Mouse (Mus musculus) megakaryocyte, adult 5-6 weeks (primary cell): ENCODE data around the gene Sema3f. TPM values are rescaled to one million over a fixed set of nuclear protein-coding genes. Genes with fewer than 3 reads are reported as not detected.
A peak's percentile ranks its signal among the peaks of the same experiment; 100 is the strongest.

Experiments used
- ATAC-seq: 2 replicates; pipeline ENCODE4 v1.8.0; 2016; ENCODE audit warnings: mild to moderate bottlenecking, inconsistent platforms; ENCODE audit not compliant: poor library complexity, severe bottlenecking
- total RNA-seq, 2 experiments: library from RNA; stranded (forward) in 1 of 2; stranded (reverse) in 1 of 2; fragments of 153-499, 151-499 nt in 1 of 2; fragments of 221-1000, 200-1000 nt in 1 of 2; gene quantifications; 2 replicates each; pipeline versions ENCODE4 v1.2.3 to v1.2.4; 2015 to 2017

Sema3f gene
- total RNA-seq, 2 experiments from 2014 or later, result not detected

DNA sequence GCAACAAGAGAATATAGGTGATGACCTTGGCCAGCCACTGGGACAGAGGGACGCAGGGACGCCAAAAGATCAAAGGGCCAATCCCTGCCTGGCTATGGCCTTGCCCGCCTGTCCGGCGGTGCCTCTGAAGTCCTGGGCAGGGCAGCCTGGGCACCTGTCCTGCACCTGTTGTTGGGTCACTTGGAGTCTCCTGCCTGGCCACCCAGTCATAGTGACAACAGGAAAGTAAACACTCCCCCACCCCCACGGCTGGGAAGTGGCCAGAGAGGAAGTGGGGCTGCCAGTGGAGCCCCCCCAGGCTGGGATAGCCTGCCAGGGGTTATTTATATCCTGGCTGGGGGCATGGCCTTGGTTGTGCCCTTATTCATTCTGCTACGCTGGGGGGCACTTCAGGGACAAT lies 15.6 kb downstream of the Sema3f start:
- no peak for ATAC-seq

GRCm38 (mm10) chr9:107693433-107693987 lies 16.8 kb downstream of the Sema3f start:
- no peak for ATAC-seq

DNA sequence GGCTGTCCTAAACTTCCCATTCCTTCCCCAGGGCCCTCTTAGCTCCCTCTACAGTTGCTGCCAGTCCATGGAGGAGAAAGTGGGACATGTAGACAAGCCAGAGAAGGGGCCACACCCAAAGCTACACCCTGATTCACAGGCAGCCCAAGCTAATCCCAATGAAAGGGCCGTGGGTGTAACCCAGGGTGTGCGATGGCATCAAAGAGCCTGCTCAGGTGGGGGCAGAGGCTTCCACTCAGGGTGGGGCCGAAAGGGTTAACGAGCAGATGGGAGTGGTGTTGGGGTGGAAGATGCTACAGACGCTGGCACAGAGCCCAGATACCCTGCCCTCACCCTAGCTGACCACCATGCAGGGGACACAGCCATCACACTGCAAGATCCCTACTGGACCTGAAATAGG lies 17.5 kb downstream of the Sema3f start:
- ATAC-seq, result no peak

DNA sequence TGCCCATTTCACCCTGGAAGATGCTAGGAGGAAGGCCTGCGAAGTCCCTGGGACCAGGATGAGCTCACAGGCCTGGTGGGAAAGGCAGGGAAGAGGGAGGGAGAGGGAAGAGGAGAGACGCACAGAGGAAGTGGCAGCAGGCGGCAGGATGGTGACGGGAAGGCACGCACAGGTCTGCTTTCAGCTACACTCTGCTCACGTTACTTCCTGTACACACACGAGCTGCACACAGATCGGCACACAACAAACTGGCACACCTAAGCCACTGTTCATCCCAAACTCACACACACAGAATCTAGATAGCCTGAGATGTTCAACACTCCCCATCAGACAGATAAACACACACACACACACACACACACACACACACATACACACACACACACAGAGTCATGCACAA lies 19.9 kb downstream of the Sema3f start:
- ATAC-seq, result no peak

GRCm38 (mm10) chr9:107688939-107689338 lies 21.3 kb downstream of the Sema3f start:
- ATAC-seq, result no peak

DNA sequence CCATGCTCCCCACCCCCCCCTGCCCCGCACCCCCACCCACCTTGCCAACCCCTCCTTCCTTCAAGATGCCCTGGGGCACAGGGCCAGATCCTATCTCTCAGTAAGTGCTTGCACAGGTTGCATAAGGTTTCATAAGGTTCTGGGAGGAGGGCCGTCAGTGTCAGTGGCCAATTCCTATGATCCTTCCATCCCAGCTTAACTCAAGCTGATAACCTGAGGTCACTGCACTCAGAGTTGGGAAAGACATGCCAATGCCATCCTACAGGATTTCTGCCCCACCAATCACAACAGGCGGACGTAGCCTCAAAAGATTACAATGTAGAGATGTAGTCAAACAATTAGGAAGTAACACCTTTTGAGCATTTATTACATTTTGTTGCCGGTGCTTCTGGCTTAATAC lies 21.9 kb downstream of the Sema3f start:
- no peak for ATAC-seq

GRCm38 (mm10) chr9:107685231-107685981 lies 24.9 kb downstream of the Sema3f start:
- ATAC-seq, result peak; percentile 30; the same call in 1 of the 2 replicates

- ATAC-seq, result no peak
These were observed 27.9 kb downstream of the Sema3f start for GRCm38 (mm10) chr9:107682405-107682804.

DNA sequence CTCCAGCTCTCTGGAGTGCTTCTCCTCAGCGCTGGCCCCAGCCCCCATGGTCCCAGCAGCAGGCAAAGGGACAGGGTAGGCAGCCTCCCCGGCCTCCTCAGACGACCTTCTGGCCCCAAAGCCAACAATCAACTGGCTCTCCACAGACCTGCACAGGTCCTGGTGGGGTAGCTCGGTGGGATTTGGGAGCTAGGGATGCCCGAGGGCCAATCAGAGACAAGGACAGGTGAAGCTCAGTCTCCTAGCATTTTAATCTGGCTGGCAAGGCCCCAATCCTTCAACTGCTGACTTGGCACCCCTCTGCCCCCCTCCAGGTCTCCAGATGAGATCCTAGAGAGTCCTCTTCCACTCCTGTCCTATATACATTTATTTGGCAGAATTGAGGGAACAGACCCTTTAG lies 30.8 kb downstream of the Sema3f start, which contains the start of gene Gnat1:
Gnat1 (minus strand) TSS at position 212 of the 400 bp plus-strand sequence.
- ATAC-seq, result no peak

DNA sequence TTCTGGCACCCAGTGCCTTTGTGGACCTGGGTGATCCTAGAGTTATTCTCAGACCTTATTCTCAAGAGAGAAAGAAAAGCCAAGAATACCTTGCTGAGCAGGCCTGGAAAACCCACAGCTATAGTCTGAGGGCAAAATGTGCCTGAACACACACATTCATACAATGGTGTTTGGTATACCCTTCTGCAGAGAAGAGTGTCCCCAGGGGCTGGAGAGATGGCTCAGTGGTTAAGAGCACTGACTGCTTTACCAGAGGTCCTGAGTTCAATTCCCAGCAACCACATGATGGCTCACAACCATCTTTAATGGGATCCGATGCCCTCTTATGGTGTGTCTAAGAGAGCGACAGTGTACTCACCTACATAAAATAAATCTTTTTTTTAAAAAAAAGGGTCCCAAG lies 31.4 kb downstream of the Sema3f start:
- ATAC-seq, result no peak

DNA sequence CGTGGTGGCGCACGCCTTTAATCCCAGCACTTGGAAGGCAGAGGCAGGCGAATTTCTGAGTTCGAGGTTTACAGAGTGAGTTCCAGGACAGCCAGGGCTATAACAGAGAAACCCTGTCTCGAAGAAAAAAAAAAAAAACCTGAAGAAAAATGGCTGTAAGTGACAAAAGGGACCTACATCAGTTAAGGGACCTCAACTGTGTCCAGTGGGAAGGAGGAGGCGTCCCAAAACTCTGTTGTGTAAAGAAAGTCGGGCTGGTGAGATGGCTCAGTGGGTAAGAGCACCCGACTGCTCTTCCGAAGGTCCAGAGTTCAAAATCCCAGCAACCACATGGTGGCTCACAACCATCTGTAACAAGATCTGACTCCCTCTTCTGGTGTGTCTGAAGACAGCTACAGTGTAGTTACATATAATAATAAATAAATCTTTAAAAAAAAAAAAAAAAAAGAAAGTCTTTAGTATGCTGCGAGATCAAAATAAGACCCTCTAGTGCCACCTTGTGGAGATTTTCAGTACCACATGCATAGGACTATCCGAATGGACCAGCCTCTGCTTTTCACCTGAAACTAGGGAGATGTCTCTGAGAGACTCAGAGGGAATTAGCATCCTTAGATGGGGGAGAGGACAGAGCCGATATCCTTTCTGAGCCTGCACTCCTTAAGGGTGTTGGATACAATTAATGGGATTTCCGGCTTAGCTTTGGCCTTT lies 32.3 kb downstream of the Sema3f start:
- peak; percentile 50 for ATAC-seq

GRCm38 (mm10) chr9:107677091-107677784 lies 33.0 kb downstream of the Sema3f start:
- peak; percentile 64 for ATAC-seq

GRCm38 (mm10) chr9:107676302-107676701 lies 34.0 kb downstream of the Sema3f start:
- ATAC-seq, result no peak

DNA sequence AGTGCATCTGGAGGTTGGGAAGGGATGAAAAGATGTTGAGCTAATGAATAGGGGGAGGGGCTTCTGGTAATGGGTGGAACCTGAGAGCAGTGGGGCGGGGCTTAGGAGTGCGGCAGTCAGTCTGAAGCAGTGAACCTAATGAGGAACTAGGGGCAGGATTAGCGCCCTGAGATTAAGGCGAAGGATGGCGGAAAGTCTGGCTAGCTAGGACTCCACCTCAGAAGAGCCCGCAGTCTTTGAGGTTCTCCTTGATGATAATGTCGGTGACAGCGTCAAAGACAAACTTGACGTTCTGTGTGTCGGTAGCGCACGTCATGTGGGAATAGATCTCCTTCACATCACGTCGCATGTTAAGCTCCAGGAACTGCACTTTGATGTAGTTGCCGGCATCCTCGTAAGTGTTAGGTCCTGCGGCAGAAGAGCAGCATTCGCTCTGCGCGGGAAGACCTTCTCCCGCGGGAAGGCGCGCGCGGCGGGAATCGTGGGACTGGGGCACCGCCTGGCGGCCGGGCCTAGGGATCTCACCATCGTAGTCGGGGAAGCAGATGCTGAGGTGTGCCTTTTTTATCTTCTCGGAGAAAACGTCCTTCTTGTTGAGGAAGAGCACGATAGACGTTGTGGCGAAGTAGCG lies 34.5 kb downstream of the Sema3f start:
- peak; percentile 77 for ATAC-seq

- no peak for ATAC-seq
These were observed 35.5 kb downstream of the Sema3f start for GRCm38 (mm10) chr9:107674609-107675429.

GRCm38 (mm10) chr9:107670259-107670658 lies 40.0 kb downstream of the Sema3f start:
- no peak for ATAC-seq

DNA sequence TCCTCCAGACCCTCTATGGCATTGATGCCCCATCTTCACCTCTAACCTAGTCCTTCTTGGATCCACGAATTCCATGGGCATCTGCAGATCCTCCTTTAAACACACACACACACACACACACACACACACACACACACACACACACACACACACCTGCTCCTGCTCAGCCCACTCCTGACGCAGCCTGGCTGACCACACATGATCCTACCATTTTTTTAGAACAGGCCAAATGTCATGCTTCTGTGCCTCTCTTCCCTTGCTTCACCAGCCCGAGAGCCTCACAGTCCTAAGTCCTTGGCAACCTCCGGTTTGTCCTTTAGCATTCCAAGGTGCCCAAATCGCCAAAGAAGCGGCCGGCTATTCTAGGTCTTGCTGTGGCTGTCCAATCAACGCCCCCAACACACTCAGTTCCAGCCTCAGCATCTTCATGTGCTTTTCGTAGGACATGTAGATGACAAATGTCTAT lies 40.8 kb downstream of the Sema3f start, which contains the start of gene Slc38a3:
Slc38a3 (minus strand) TSS at position 51 of the 466 bp plus-strand sequence.
- no peak for ATAC-seq

GRCm38 (mm10) chr9:107668916-107669315 lies 41.4 kb downstream of the Sema3f start:
- no peak for ATAC-seq

- ATAC-seq, result no peak
These were observed 42.3 kb downstream of the Sema3f start for GRCm38 (mm10) chr9:107668011-107668410.

DNA sequence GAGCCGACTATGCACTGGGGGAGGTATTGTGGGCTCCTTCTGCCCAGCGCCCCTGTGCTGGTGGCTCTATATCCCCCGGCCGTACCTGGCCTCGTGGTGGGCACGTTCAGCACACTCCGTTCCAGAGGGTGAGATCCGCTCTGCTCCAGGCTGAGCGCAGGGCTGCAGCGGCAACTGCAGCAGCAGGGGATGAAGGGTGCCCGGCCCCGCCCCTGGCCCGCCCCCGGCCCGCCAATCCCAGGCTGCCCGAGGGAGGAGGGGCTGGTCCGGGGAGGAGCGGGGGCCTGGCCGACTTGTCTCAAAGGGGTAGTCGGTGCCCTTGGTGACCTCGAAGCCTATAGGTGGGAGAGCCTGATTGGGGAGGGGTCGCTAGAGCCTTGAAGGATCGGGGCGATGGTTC lies 43.1 kb downstream of the Sema3f start:
- no peak for ATAC-seq
